In the genomic region with DNA sequence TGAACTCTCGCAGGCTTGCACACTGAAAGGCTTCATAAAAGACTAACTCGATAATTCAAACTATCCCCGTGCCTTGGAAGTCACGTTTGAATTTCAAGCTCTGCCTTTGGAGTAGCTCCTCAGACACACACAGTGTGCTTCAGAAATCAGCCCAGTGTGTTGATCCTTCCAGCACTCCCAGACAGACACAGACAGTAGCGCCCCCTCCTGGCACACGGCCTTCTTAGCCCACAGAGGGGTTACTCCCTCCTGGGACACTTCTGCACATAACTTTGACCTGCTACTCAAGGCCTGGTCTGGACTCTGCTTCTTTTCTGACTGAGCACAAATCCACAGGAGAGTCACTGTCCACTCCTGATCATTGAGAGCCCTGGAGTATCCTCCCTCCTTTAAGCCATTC, we compare ENCODE assay signal across 9 mouse cellular contexts.
DNase-seq lines count a peak whose midpoint lies in the region; ATAC-seq and TF ChIP-seq lines count a peak whose summit lies in the region.
"Had no signal": no experiment of that assay in that cellular context is flagged by ENCODE, and none has a peak within 500 bp of the region (broad histone marks: within the 10 kb centered on the region; RNA-seq: fewer than 3 reads in every experiment).

No protein-coding gene starts in this region.

- TF ChIP-seq CTCF in liver, embryonic 14.5 days (IDR thresholded peaks at IDR 0.05; ENCODE audit: low read depth): peak; percentile 68

- H3K27ac ChIP-seq in forebrain, embryonic 11.5 days (ENCODE audit: low read depth, low read length): no peak overlapping the region
- H3K27ac ChIP-seq in forebrain, embryonic 16.5 days (ENCODE audit: low read length): no peak overlapping the region
- H3K27ac ChIP-seq in liver, embryonic 14.5 days: no peak overlapping the region
- H3K27ac ChIP-seq: heart, embryonic 13.5 days had no signal

- H3K4me1 ChIP-seq in forebrain, embryonic 11.5 days (replicated peaks; ENCODE audit: control insufficient read depth, insufficient read depth, low read length): no peaks in the 10 kb centered on the region
- H3K4me1 ChIP-seq in forebrain, embryonic 16.5 days (replicated peaks; ENCODE audit: control insufficient read depth, insufficient read depth, low read length): no peaks in the 10 kb centered on the region
- H3K4me1 ChIP-seq in liver, embryonic 14.5 days (replicated peaks; ENCODE audit: control insufficient read depth in 2 of 2, insufficient read depth in 2 of 2, low read length in 1 of 2): peaks cover 0 to 9% of the 10 kb centered on the region in 2 experiments; a peak in 2 of 4 replicates

- no peak overlapping the region for H3K4me3 ChIP-seq in forebrain, embryonic 11.5 days (ENCODE audit: low read depth, low read length)
- H3K4me3 ChIP-seq in forebrain, embryonic 16.5 days (replicated peaks; ENCODE audit: low read length): no peak overlapping the region
- no peak overlapping the region for H3K4me3 ChIP-seq in liver, embryonic 14.5 days (ENCODE audit: insufficient read depth in 1 of 2, low read depth in 2 of 2, low read length in 2 of 2)
- H3K4me3 ChIP-seq: heart, embryonic 13.5 days had no signal

- H3K36me3 ChIP-seq in forebrain, embryonic 11.5 days (ENCODE audit: control insufficient read depth, insufficient read depth, low read length): no peaks in the 10 kb centered on the region
- no peaks in the 10 kb centered on the region for H3K36me3 ChIP-seq in forebrain, embryonic 16.5 days (ENCODE audit: control insufficient read depth, insufficient read depth)
- H3K36me3 ChIP-seq in liver, embryonic 14.5 days (replicated peaks; ENCODE audit: control insufficient read depth, insufficient read depth, low read depth): no peaks in the 10 kb centered on the region
- H3K36me3 ChIP-seq in splenic B cell, adult 2 months (ENCODE audit: control insufficient read depth, insufficient read depth, low read length, poor library complexity, severe bottlenecking): no peaks in the 10 kb centered on the region
- H3K36me3 ChIP-seq: heart, embryonic 13.5 days had no signal

- H3K4me2 ChIP-seq in forebrain, embryonic 11.5 days (ENCODE audit: low read depth, low read length, severe bottlenecking): no peak overlapping the region
- H3K4me2 ChIP-seq in forebrain, embryonic 16.5 days (ENCODE audit: low read length): no peak overlapping the region
- H3K4me2 ChIP-seq in liver, embryonic 14.5 days (ENCODE audit: low read depth): no peak overlapping the region
- H3K4me2 ChIP-seq: heart, embryonic 13.5 days had no signal

- DNase-seq in forebrain, embryonic 11.5 days (ENCODE audit: low spot score): peak; percentile 80
- peak; percentile 45 for DNase-seq in ovary, postnatal 14 days (ENCODE audit: low spot score)
- DNase-seq in ovary, postnatal 10 days (ENCODE audit: low spot score): no peak
- DNase-seq in embryo, embryonic 10.5 days (ENCODE audit: low spot score): peak; percentile 74
- DNase-seq in liver, embryonic 14.5 days (ENCODE audit: low read depth in 3 of 3, low spot score in 3 of 3): no peak
- peak; percentile 71 for DNase-seq in splenic B cell, adult 2 months (ENCODE audit: low read depth, low spot score)
- DNase-seq in layer of hippocampus, adult 9-10 months (ENCODE audit: low spot score): no peak

- no peak for ATAC-seq in forebrain, embryonic 11.5 days (replicated peaks; ENCODE audit: low FRiP score)
- ATAC-seq in forebrain, embryonic 16.5 days: no peak
- ATAC-seq in liver, embryonic 14.5 days (ENCODE audit: insufficient read depth): no peak

- TF ChIP-seq EP300 in liver, embryonic 14.5 days (IDR thresholded peaks at IDR 0.05; ENCODE audit: low read depth): no peak

- 41% methylated on average over 6 of the region's 6 CpGs for WGBS in forebrain, embryonic 11.5 days
- 36% methylated on average over 6 of the region's 6 CpGs for WGBS in forebrain, embryonic 16.5 days
- 47% methylated on average over 6 of the region's 6 CpGs for WGBS in liver, embryonic 14.5 days (ENCODE audit: insufficient replicate concordance)

- H3K9ac ChIP-seq in forebrain, embryonic 11.5 days (ENCODE audit: low read length): no peak overlapping the region
- no peak overlapping the region for H3K9ac ChIP-seq in forebrain, embryonic 16.5 days (replicated peaks; ENCODE audit: low read depth, low read length)
- H3K9ac ChIP-seq in liver, embryonic 14.5 days (replicated peaks): no peak overlapping the region
- H3K9ac ChIP-seq: heart, embryonic 13.5 days had no signal

- no peaks in the 10 kb centered on the region for H3K9me3 ChIP-seq in forebrain, embryonic 11.5 days (ENCODE audit: control insufficient read depth, low read length)
- H3K9me3 ChIP-seq in forebrain, embryonic 16.5 days (ENCODE audit: control insufficient read depth, low read length): no peaks in the 10 kb centered on the region
- H3K9me3 ChIP-seq in liver, embryonic 14.5 days (ENCODE audit: control insufficient read depth, low read length): no peaks in the 10 kb centered on the region
- H3K9me3 ChIP-seq: heart, embryonic 13.5 days had no signal

- H3K27me3 ChIP-seq in forebrain, embryonic 11.5 days (ENCODE audit: control insufficient read depth, insufficient read depth, low read length): no peaks in the 10 kb centered on the region
- H3K27me3 ChIP-seq in forebrain, embryonic 16.5 days (replicated peaks; ENCODE audit: control insufficient read depth, insufficient read depth, low read length): no peaks in the 10 kb centered on the region
- no peaks in the 10 kb centered on the region for H3K27me3 ChIP-seq in liver, embryonic 14.5 days (ENCODE audit: control insufficient read depth, insufficient read depth, low read length)
- no peaks in the 10 kb centered on the region for H3K27me3 ChIP-seq in splenic B cell, adult 2 months (ENCODE audit: control insufficient read depth, insufficient read depth, low read length, poor library complexity, severe bottlenecking)

Comparison
In these comparisons a context has a peak if more than half of its experiments do, and no peak if none do; other contexts are left out.
1. DNase-seq: peak in forebrain, embryonic 11.5 days (single experiment), ovary, postnatal 14 days (single experiment), embryo, embryonic 10.5 days (single experiment) and splenic B cell, adult 2 months (single experiment); none in ovary, postnatal 10 days (single experiment), liver, embryonic 14.5 days (0 of 3) and layer of hippocampus, adult 9-10 months (single experiment).